Mouse (Mus musculus): ENCODE measurements at regions not wholly inside any gene's neighbourhood (a gene's known extent, or its start where the extent isn't known, plus 50 kb on each side); places are given as distances from the start of the nearest gene placed in this dataset.

DNA sequence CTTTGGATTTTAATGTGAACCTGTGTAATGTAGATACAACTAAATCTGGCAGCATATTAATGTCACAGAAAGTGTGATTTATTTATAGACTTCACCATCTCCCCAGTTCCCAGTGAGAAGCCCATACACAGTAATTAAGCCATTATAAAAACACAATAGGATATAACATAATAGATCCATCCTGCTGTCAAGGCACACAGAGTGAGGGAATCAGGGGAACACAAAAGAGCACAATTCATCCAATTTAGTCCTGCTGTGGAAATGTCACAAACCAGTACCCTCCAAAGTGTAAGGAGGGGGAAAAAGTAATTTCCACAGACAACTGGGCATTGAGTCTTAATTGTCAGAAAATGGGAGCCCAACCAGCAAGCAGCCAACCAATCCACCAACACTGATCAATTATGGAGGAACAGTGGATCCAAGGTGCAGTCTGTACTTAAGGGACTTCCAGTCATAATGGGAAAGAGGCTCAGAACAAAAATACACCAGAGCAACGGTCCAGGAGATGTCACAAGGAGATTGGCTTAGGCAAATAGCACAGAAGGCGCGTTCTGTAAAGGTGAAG is 336.1 kb downstream of the Cog6 start:
- in situ Hi-C loops (cut with MboI; ENCODE audit: low pct_unique_long_range_greater_than_20kb in 1 of 2, low sequenced_read_pairs in 2 of 2, unreplicated experiment in 1 of 2), result no loop called here

DNA sequence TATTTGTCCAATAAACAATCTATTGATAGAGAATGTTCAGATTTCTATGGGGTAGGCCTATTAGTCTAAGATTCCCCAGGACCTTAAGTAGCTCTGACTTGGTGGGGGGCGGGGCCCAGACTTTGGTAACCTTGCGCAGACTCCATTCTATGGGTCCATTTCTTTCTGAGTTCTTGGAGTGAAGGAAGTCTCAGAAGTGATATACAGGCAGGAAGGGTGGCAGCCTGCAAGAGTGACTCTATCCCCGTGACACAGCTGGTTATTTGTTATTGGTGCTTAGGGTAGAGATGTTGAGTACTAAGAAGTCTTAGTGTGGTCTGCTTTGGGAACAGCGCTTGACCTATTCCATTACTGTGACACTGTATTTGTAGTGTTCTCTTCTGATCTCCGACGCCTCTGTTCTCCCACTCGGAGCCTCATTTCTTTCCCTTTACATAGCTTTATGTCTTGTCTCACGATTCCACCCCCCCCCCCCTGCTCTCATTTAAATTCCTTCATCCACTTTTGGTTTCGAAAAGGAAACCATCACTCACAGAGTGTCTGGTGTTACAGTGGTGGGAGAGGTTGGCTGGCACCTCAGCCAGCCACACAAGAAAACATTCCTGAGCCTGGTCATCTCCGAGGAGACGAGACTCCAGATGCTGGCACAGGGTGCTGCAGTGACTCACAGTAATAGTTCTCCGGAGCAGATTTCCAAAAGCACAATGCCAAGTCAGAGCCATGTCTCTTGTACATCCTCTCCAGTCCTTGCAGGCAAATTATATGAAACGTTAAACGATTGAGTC is 340.0 kb downstream of the Cog6 start:
- in situ Hi-C loops (cut with MboI; ENCODE audit: low pct_unique_long_range_greater_than_20kb in 1 of 2, low sequenced_read_pairs in 2 of 2, unreplicated experiment in 1 of 2), result no loop called here

DNA sequence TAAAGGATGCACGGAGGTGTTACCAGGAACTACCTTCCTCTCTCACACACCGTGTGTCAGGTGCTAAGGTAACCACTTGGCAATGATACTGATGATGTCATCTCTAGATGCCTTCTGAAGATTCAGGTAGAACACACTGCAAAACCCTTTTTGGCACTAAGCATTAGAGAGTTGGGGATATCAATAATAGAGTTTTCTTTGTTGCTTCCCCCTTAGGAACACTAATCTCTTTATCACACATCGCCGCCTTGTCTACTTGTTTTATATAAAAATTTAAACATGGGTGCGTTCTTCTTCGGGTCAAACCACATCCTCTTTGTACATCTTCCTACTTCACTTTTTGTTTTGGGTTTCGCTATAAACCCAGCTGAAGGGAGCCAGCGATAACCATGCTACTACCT is 346.4 kb downstream of the Cog6 start:
- in situ Hi-C loops (cut with MboI; ENCODE audit: low pct_unique_long_range_greater_than_20kb in 1 of 2, low sequenced_read_pairs in 2 of 2, unreplicated experiment in 1 of 2), result no loop called here

DNA sequence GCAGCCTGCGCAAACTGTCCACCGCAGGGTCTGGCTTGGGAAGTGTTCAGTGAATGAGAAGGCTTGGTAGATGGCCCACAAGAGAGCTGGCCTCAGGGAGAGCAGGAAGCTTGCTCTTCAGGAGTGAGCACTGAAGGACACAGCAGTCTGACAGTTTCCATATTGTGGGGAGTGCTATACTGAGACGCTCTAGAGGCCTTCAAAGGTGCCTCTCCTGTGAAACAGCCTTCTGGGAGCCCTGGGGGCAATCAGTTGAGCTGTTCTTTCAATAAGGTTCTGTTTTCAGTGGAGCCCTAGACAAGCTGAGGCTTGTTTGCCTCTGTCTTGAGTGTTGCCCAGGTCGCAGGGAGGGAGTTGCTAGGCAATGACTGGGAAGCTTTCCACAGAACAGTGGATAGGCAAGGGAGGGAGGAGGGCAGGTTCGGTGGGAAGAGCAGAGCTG is 353.9 kb downstream of the Cog6 start:
- in situ Hi-C loops (cut with MboI; ENCODE audit: low pct_unique_long_range_greater_than_20kb in 1 of 2, low sequenced_read_pairs in 2 of 2, unreplicated experiment in 1 of 2), result no loop called here

DNA sequence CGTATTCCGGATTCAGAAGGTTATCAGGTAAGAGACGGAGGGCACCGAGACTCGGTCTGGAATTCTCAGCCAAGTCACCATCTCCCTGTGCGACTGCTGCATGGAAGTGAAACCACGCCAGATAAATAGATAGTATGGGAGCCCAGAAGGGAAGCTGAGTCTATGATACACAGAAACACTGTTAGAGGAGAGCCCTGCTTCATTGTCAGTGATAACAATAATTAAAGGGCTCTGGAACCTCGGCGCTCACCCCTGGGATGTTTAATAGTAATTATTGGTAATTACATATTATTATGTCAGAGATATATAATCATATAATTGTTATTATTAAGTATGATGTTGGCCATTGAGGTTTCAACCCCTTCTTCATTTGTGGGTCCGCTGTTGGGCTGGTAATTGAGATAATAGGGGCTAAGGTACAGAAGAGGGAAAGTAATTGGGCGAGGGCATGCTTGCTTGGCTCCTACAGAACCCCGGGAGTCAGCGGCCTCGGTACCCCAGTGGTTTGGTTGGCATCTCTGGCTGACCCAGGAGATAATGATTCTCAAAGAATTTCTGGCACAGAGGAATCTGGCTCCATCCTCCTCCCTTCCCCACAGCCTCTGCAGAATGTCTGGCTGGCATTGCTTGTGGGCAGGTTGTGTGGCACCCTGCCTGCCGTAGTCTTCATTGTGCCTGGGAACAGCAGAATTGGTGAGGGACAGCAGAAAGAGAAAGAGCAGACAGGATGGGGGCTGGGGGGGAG is 354.7 kb downstream of the Cog6 start:
- in situ Hi-C loops (cut with MboI; ENCODE audit: low pct_unique_long_range_greater_than_20kb in 1 of 2, low sequenced_read_pairs in 2 of 2, unreplicated experiment in 1 of 2), result no loop called here

DNA sequence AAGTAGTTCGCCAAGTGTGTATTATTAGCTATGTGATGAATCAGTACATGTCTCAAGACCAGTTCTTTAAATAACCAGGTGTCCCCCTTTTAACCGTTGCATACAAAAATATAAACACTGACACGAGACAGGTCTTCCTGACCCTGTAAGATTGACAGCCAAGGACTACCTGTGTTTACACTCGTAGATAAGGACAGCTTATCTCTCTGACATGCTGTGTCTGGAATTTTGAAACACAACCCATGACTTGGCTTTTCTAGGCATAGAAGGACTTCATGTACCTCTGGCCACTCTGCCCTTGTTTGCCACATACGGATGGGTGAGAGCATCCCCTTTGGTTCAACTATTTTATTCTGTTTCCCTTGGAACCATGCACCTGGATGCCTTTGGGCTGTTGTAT is 364.0 kb downstream of the Cog6 start:
- in situ Hi-C loops (cut with MboI; ENCODE audit: low pct_unique_long_range_greater_than_20kb in 1 of 2, low sequenced_read_pairs in 2 of 2, unreplicated experiment in 1 of 2), result no loop called here

DNA sequence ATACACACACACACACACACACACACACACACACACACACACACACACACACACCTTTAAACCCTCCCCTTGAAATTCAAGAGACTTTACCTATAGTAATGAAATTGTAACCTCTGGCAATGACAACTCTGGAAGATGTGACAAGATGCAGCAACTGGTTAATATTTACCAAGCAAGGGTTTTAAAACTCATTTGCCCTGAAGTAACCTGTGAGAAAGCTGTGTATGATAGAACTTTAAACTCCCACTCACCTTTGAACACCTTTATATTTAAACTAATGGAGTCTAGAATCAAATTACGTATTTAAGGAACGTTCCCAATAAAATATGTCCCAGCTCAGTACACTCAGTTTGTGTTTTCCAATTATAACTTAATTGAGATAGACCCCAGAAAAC is 364.6 kb downstream of the Cog6 start:
- in situ Hi-C loops (cut with MboI; ENCODE audit: low pct_unique_long_range_greater_than_20kb in 1 of 2, low sequenced_read_pairs in 2 of 2, unreplicated experiment in 1 of 2), result no loop called here

DNA sequence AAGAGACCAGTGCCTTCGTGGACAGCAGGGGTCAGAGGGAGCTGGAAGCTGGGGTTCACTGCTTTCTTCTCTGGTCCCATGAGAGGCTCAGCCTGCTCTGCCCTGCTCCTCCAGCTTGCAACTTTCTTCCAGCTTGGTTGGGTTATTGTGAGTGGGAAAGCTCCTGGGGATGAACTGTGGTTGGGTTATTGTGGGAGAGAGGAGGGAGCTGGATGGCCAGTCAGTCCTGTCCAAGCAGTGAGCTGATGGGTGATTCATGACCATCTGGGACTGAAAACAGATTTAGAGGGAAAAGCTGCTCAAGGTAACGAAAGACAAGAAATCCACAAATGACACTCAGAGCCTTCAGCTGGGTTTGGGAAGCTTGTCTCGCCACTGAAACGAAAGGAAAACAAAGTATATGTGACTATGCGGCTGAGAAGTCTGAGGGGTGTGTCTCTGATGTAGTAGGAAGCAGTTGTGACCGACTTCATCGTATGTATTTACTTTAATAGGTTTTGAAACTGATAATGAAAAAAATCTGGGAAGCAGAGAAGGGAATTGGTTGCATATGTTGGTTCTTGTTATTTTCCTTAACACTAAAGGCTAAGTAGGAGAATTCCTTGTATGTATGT is 365.1 kb downstream of the Cog6 start:
- in situ Hi-C loops (cut with MboI; ENCODE audit: low pct_unique_long_range_greater_than_20kb in 1 of 2, low sequenced_read_pairs in 2 of 2, unreplicated experiment in 1 of 2), result no loop called here

DNA sequence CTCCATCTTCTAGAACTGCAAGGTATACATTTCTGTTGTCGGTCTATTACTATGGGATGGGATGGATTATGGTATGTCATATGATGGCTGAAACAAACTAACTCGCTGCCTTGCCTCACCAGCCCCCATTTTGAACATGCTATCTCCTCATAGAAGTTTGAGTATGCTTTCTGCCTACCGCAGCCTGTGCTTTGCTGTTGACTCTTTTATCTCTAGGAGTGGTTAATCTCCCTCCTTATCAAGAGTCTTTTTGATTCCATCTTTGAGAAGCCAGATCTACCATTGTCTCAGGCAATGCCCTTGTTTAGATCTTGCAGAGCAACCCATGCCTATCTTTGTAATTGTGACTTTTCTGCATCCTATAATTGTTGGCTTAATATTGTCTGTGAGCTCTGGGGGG is 367.0 kb downstream of the Cog6 start:
- in situ Hi-C loops (cut with MboI; ENCODE audit: low pct_unique_long_range_greater_than_20kb in 1 of 2, low sequenced_read_pairs in 2 of 2, unreplicated experiment in 1 of 2), result no loop called here

DNA sequence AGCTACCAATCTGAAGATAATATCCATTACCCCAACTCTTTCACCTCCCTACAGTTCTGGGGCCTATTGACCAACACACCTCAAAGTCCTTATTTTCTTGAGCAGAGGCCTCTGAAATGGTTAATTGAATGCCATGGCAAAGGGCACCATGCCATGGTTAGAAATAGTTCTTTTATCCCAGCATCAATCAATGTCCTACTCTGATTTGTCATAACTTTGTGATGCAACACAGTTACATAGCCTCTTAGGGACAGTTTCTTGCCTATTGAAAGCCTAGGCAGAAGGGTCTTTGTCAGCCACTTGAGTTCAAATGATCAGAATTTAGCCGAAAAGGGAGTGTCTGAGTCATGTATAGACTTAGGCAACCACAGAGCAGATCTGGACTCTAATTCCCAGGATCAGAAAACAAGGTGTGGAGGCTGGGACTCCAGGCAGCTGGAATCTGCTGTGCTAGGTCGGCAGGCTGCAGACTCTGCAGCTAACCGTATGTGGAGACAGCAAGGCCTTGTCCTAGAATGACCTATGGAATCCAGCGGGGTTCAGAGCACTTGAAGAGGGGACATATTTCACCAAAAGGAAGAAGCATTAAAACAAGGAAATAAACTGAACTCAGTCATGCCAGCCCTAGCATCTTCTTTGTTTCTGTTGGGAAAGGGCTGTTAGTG is 368.1 kb downstream of the Cog6 start:
- in situ Hi-C loops (cut with MboI; ENCODE audit: low pct_unique_long_range_greater_than_20kb in 1 of 2, low sequenced_read_pairs in 2 of 2, unreplicated experiment in 1 of 2), result no loop called here

DNA sequence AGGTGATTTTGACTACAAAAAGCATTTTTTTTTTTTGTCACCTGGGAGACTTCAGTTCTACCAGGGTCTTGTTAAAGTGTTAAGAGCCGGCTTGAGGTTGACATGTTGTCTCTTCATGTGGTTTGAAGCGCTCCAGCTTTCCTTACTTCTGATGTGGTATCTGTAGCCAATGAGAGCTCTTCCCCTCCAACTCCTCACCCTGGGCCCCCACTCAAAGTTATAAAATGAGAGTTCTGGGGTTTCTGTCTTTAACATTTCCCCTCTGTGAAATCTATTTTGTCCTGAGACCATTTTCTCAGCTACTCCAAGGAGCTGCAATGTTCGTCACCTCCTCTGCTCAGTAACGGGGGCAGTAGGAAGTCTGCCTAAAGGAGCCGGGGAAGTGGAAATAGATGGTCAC is 369.1 kb downstream of the Cog6 start:
- in situ Hi-C loops (cut with MboI; ENCODE audit: low pct_unique_long_range_greater_than_20kb in 1 of 2, low sequenced_read_pairs in 2 of 2, unreplicated experiment in 1 of 2), result no loop called here

DNA sequence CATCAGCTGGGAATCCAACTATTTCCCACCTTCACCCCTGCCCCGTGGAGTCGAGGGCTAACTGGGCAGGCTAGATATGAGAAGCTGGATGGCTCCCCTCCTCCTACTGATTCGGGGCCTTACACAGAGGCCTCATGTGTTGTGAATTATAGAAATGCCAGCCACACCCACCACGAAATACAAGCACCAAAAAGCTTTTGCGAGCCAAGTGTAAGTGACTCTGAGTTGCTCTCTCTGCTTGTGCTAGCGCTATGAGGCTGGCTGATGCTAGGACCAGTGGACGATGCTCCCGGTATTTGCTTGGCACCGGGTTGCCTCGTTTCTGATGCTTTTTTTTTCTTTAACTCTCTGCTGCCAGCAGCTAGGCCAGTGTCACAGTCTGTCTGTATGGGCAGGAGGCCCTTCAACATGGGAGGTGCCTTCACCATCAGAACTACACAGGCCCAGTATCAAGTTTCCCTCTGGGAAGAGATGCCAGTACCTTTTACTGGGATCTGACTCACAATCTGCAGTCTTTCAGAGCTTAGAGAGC is 369.8 kb downstream of the Cog6 start:
- in situ Hi-C loops (cut with MboI; ENCODE audit: low pct_unique_long_range_greater_than_20kb in 1 of 2, low sequenced_read_pairs in 2 of 2, unreplicated experiment in 1 of 2), result no loop called here

DNA sequence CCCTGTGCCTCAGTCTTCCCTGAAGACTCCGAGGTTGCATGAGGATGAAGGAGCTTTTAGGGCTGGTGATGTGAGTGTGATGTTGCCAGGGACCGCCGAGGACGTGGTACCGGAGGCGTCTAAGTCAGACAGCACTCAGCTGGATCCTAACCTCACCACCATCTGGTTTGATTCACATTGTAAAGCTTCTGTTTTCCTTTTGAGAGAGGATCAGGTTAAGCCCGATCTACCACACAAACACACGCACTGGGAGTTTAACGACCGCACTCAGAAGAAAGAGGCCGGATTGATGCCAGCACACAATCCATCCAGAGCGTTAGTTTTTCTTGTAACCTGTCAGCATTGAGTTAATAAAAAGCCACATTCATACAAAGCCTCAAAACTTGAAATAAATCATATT is 371.9 kb downstream of the Cog6 start:
- in situ Hi-C loops (cut with MboI; ENCODE audit: low pct_unique_long_range_greater_than_20kb in 1 of 2, low sequenced_read_pairs in 2 of 2, unreplicated experiment in 1 of 2), result no loop called here

DNA sequence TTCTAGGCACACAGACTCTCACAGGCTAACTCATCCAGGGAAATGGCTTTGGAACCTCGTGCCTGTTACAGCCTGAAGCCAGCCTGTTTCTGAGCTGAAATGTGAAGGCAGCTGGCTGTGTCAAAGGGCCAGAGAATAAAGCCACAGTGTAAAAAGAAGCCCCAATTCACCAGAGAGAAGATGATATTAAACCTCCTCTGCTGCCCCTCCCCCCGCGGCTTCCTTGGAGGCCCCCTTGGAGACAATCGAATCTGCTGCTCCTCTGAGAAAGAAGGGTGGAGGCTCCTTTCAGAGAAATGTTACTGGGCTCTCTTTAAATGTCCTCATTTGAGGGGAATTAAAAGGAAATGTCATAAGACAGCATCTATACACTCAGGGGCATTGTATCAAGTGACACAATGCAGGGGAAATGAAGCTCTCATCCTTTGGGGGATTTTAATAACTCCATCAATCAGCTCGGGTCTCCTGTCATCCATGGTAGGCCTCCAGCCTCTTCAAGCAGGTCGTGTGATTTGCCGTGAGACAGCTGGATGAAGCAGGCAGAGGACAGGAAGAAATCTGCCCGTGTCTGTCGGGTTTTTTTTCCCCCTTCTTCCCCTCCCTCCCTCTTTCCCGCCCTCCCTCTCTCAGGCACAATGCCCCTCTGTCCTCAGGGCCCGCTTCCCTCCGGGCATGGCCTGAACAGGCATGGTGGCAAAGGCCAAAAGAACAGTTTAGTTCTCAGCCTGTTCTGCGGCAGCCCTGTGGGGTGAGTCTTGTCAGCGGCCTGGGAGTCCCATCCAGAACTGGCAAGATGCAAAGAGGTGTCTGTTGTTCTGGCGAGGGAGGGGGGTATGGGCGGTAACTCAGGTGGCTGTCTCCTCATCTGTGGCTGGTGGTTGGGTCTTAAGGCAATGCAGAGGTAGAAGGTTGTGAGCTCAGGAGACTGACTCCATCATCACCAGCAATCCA is 372.6 kb downstream of the Cog6 start:
- in situ Hi-C loops (cut with MboI; ENCODE audit: low pct_unique_long_range_greater_than_20kb in 1 of 2, low sequenced_read_pairs in 2 of 2, unreplicated experiment in 1 of 2), result no loop called here

DNA sequence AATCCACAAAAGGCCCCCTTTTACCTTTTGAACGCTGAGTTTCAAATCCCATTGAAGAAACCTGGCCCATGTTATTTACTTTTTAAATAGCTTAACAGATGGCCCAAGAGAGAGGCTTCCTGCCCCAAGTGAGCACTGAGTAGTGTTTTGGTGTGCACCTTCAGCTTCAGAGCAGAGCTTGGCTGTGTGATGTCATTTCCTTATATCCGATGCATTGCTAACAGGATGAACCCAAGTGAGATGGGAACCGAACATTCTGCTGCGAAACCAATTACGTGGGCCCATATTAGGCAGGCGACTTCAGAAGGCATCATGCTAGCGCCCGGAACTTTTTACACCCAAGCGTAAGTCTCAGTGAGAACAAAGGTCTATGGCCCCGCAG is 373.2 kb downstream of the Cog6 start:
- in situ Hi-C loops (cut with MboI; ENCODE audit: low pct_unique_long_range_greater_than_20kb in 1 of 2, low sequenced_read_pairs in 2 of 2, unreplicated experiment in 1 of 2), result no loop called here

DNA sequence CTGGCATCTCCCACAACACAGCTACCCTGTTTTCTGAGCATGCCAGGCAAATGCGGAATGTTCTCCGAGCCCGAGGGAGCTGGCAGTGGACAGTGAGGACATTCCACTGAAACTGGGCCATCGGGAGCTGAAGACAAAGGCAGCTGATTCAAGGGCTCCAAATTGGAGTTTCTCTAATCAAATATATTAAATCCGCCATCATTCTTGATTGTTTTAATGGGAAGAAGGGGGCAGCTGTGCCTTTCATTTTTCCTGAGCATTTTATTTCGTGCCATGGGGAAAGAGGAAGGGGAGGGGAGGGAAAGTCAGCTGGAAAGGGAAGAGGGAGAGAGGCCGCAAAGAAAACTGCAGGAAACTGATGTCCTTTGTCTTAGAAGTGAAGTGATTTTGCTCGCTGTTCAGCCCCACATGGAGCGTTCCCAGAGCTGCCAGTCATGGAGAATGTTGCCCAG is 373.9 kb downstream of the Cog6 start:
- in situ Hi-C loops (cut with MboI; ENCODE audit: low pct_unique_long_range_greater_than_20kb in 1 of 2, low sequenced_read_pairs in 2 of 2, unreplicated experiment in 1 of 2), result no loop called here
